Mouse (Mus musculus): ENCODE data around the gene Sike1. TPM values are rescaled to one million over a fixed set of nuclear protein-coding genes. Genes with fewer than 3 reads are reported as not detected.

Gene Sike1
- polyA plus RNA-seq (2014; fragmentation: Nextera tagmentation; extraction: Ambion mirVana), result 67.0 TPM in 2 replicates

GRCm38 (mm10) chr3:102995605-102996321 lies at the start of gene Sike1:
Gene Sike1, plus strand, starts transcription at chr3:102995708.
- Histone ChIP-seq H3K9ac (peak within 1 kb of the TSS; percentile 75), H3K4me1 (replicated peaks; ENCODE audit: control insufficient read depth, insufficient read depth, low read length) (peaks cover 12% of the 10 kb centered on the region), H3K36me3 (replicated peaks; ENCODE audit: control insufficient read depth, insufficient read depth) (peaks cover 38% of the 10 kb centered on the region), H3K4me3 (replicated peaks; ENCODE audit: low read length) (peak within 1 kb of the TSS; percentile 48), H3K9me3 (ENCODE audit: control insufficient read depth, low read length) (no peaks in the 10 kb centered on the region), H3K4me2 (replicated peaks) (peak within 1 kb of the TSS; percentile 58), H3K27ac (peak within 1 kb of the TSS; percentile 85), H3K27me3 (ENCODE audit: control insufficient read depth, insufficient read depth, low read length) (no peaks in the 10 kb centered on the region)
- DNase-seq (ENCODE audit: low spot score), result peak; percentile 90
- WGBS, result under 1% methylated on average over 60 of the region's 60 CpGs
- peak; percentile 99 for ATAC-seq (ENCODE audit: low FRiP score)

GRCm38 (mm10) chr3:102946312-102946711 lies 49.2 kb upstream of the Sike1 start:
- Histone ChIP-seq H3K27me3 (ENCODE audit: control insufficient read depth, insufficient read depth, low read length) (no peaks in the 10 kb centered on the region), H3K4me2 (replicated peaks) (no peak overlapping the region), H3K9ac (no peak overlapping the region), H3K36me3 (replicated peaks; ENCODE audit: control insufficient read depth, insufficient read depth) (no peaks in the 10 kb centered on the region), H3K4me1 (replicated peaks; ENCODE audit: control insufficient read depth, insufficient read depth, low read length) (no peaks in the 10 kb centered on the region), H3K27ac (no peak overlapping the region), H3K9me3 (ENCODE audit: control insufficient read depth, low read length) (no peaks in the 10 kb centered on the region), H3K4me3 (replicated peaks; ENCODE audit: low read length) (no peak overlapping the region)
- DNase-seq (ENCODE audit: low spot score) (no peak), ATAC-seq (ENCODE audit: low FRiP score) (no peak)
- 83% methylated on average over 3 of the region's 3 CpGs for WGBS

- no peak overlapping the region for H3K9ac ChIP-seq
- no peak overlapping the region for H3K4me3 ChIP-seq (replicated peaks; ENCODE audit: low read length)
- no peak overlapping the region for H3K4me2 ChIP-seq (replicated peaks)
- no peak for ATAC-seq (ENCODE audit: low FRiP score)
- WGBS, result 43% methylated on average over 5 of the region's 5 CpGs
- DNase-seq (ENCODE audit: low spot score), result no peak
- H3K27ac ChIP-seq, result no peak overlapping the region
- no peaks in the 10 kb centered on the region for H3K4me1 ChIP-seq (replicated peaks; ENCODE audit: control insufficient read depth, insufficient read depth, low read length)
- no peaks in the 10 kb centered on the region for H3K27me3 ChIP-seq (ENCODE audit: control insufficient read depth, insufficient read depth, low read length)
- H3K9me3 ChIP-seq (ENCODE audit: control insufficient read depth, low read length), result no peaks in the 10 kb centered on the region
- no peaks in the 10 kb centered on the region for H3K36me3 ChIP-seq (replicated peaks; ENCODE audit: control insufficient read depth, insufficient read depth)
Measured at GRCm38 (mm10) chr3:102946861-102947260, 48.6 kb upstream of the Sike1 start.

- H3K27me3 ChIP-seq (ENCODE audit: control insufficient read depth, insufficient read depth, low read length), result no peaks in the 10 kb centered on the region
- no peak overlapping the region for H3K27ac ChIP-seq
- no peak for ATAC-seq (ENCODE audit: low FRiP score)
- no peaks in the 10 kb centered on the region for H3K4me1 ChIP-seq (replicated peaks; ENCODE audit: control insufficient read depth, insufficient read depth, low read length)
- WGBS, result 93% methylated on average over 12 of the region's 12 CpGs
- no peak overlapping the region for H3K4me3 ChIP-seq (replicated peaks; ENCODE audit: low read length)
- no peaks in the 10 kb centered on the region for H3K36me3 ChIP-seq (replicated peaks; ENCODE audit: control insufficient read depth, insufficient read depth)
- no peak overlapping the region for H3K4me2 ChIP-seq (replicated peaks)
- no peak overlapping the region for H3K9ac ChIP-seq
- H3K9me3 ChIP-seq (ENCODE audit: control insufficient read depth, low read length), result no peaks in the 10 kb centered on the region
- DNase-seq (ENCODE audit: low spot score), result no peak
Measured at GRCm38 (mm10) chr3:102954476-102954875, 41.0 kb upstream of the Sike1 start.

GRCm38 (mm10) chr3:102955143-102955542 lies 40.4 kb upstream of the Sike1 start:
- 91% methylated on average over 3 of the region's 3 CpGs for WGBS
- H3K36me3 ChIP-seq (replicated peaks; ENCODE audit: control insufficient read depth, insufficient read depth), result no peaks in the 10 kb centered on the region
- no peak for DNase-seq (ENCODE audit: low spot score)
- no peak overlapping the region for H3K9ac ChIP-seq
- no peaks in the 10 kb centered on the region for H3K27me3 ChIP-seq (ENCODE audit: control insufficient read depth, insufficient read depth, low read length)
- H3K4me2 ChIP-seq (replicated peaks), result no peak overlapping the region
- no peaks in the 10 kb centered on the region for H3K4me1 ChIP-seq (replicated peaks; ENCODE audit: control insufficient read depth, insufficient read depth, low read length)
- no peaks in the 10 kb centered on the region for H3K9me3 ChIP-seq (ENCODE audit: control insufficient read depth, low read length)
- no peak for ATAC-seq (ENCODE audit: low FRiP score)
- H3K4me3 ChIP-seq (replicated peaks; ENCODE audit: low read length), result no peak overlapping the region
- H3K27ac ChIP-seq, result no peak overlapping the region

- Histone ChIP-seq H3K4me3 (replicated peaks; ENCODE audit: low read length) (no peak overlapping the region), H3K27ac (no peak overlapping the region), H3K27me3 (ENCODE audit: control insufficient read depth, insufficient read depth, low read length) (no peaks in the 10 kb centered on the region), H3K4me1 (replicated peaks; ENCODE audit: control insufficient read depth, insufficient read depth, low read length) (no peaks in the 10 kb centered on the region), H3K9ac (no peak overlapping the region), H3K4me2 (replicated peaks) (no peak overlapping the region), H3K9me3 (ENCODE audit: control insufficient read depth, low read length) (no peaks in the 10 kb centered on the region), H3K36me3 (replicated peaks; ENCODE audit: control insufficient read depth, insufficient read depth) (no peaks in the 10 kb centered on the region)
- ATAC-seq (ENCODE audit: low FRiP score), result no peak
- WGBS, result 57% methylated on average over 3 of the region's 3 CpGs
- DNase-seq (ENCODE audit: low spot score), result no peak
Measured at GRCm38 (mm10) chr3:102955596-102955995, 39.9 kb upstream of the Sike1 start.

- no peak for DNase-seq (ENCODE audit: low spot score)
- Histone ChIP-seq H3K4me3 (replicated peaks; ENCODE audit: low read length) (no peak within 1 kb of the TSS), H3K9me3 (ENCODE audit: control insufficient read depth, low read length) (peaks cover 2% of the 10 kb centered on the region; the same call in 1 of the 2 replicates), H3K27me3 (ENCODE audit: control insufficient read depth, insufficient read depth, low read length) (no peaks in the 10 kb centered on the region), H3K4me2 (replicated peaks) (no peak within 1 kb of the TSS), H3K27ac (no peak within 1 kb of the TSS), H3K9ac (no peak within 1 kb of the TSS), H3K4me1 (replicated peaks; ENCODE audit: control insufficient read depth, insufficient read depth, low read length) (no peaks in the 10 kb centered on the region), H3K36me3 (replicated peaks; ENCODE audit: control insufficient read depth, insufficient read depth) (no peaks in the 10 kb centered on the region)
- 66% methylated on average over 3 of the region's 3 CpGs for WGBS
- no peak for ATAC-seq (ENCODE audit: low FRiP score)
Measured at GRCm38 (mm10) chr3:102964033-102964432, 31.5 kb upstream of the Sike1 start, which contains the start of gene Nr1h5. Gene Nr1h5, minus strand, starts transcription at chr3:102964133.

- Histone ChIP-seq H3K9me3 (ENCODE audit: control insufficient read depth, low read length) (peaks cover 2% of the 10 kb centered on the region; the same call in 1 of the 2 replicates), H3K4me2 (replicated peaks) (no peak overlapping the region), H3K9ac (no peak overlapping the region), H3K36me3 (replicated peaks; ENCODE audit: control insufficient read depth, insufficient read depth) (no peaks in the 10 kb centered on the region), H3K27ac (no peak overlapping the region), H3K27me3 (ENCODE audit: control insufficient read depth, insufficient read depth, low read length) (no peaks in the 10 kb centered on the region), H3K4me1 (replicated peaks; ENCODE audit: control insufficient read depth, insufficient read depth, low read length) (no peaks in the 10 kb centered on the region), H3K4me3 (replicated peaks; ENCODE audit: low read length) (no peak overlapping the region)
- 28% methylated on average over 9 of the region's 9 CpGs for WGBS
- DNase-seq (ENCODE audit: low spot score) (no peak), ATAC-seq (ENCODE audit: low FRiP score) (peak; percentile 34; the same call in 1 of the 2 replicates)
Measured at GRCm38 (mm10) chr3:102970067-102970466, 25.4 kb upstream of the Sike1 start.

GRCm38 (mm10) chr3:102970508-102970907 lies 25.0 kb upstream of the Sike1 start:
- Histone ChIP-seq H3K36me3 (replicated peaks; ENCODE audit: control insufficient read depth, insufficient read depth) (no peaks in the 10 kb centered on the region), H3K4me2 (replicated peaks) (no peak overlapping the region), H3K9me3 (ENCODE audit: control insufficient read depth, low read length) (peaks cover 2% of the 10 kb centered on the region; the same call in 1 of the 2 replicates), H3K27ac (no peak overlapping the region), H3K27me3 (ENCODE audit: control insufficient read depth, insufficient read depth, low read length) (no peaks in the 10 kb centered on the region), H3K9ac (no peak overlapping the region), H3K4me1 (replicated peaks; ENCODE audit: control insufficient read depth, insufficient read depth, low read length) (no peaks in the 10 kb centered on the region), H3K4me3 (replicated peaks; ENCODE audit: low read length) (no peak overlapping the region)
- WGBS, result 91% methylated on average over 3 of the region's 3 CpGs
- DNase-seq (ENCODE audit: low spot score) (no peak), ATAC-seq (ENCODE audit: low FRiP score) (no peak)
